ENCODE assay signal across 9 mouse cellular contexts in the genomic region with DNA sequence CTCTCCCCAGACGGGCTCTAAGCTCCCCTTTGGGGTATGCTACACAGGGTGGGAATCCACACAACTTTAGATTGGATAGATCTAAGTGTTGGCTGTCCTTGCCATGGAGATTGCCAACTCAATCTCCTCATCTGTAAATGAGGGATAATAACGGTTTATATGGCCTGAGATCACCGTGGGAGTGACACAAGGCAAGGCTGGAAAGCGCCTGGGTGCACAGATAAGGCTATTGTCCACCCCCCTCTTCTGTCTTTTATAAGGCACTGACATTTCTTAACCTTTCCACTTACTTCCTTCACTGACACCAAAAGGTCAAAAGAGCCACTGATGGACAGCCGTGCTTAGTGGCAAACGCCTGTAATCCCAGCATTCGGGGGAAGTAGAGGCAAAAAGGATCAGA. TPM values are rescaled to one million over a fixed set of nuclear protein-coding genes. Genes with fewer than 3 reads are reported as not detected.
DNase-seq lines count a peak whose midpoint lies in the region; ATAC-seq and TF ChIP-seq lines count a peak whose summit lies in the region.
"Had no signal": no experiment of that assay in that cellular context is flagged by ENCODE, and none has a peak within 500 bp of the region (broad histone marks: within the 10 kb centered on the region; RNA-seq: fewer than 3 reads in every experiment).

No protein-coding gene starts in this region.

- no peak for ATAC-seq in heart, embryonic 14.5 days (ENCODE audit: insufficient number of reproducible peaks, insufficient read depth, low FRiP score, low read depth)
- ATAC-seq in limb, embryonic 11.5 days (ENCODE audit: insufficient number of reproducible peaks, low FRiP score, low TSS enrichment, low read depth): no peak
- 0 out of 2 replicates have a peak, but pooled peaks have one; percentile 18 for ATAC-seq in monocyte, adult 5-6 weeks (replicated peaks; ENCODE audit: insufficient number of reproducible peaks, low FRiP score, low TSS enrichment, poor library complexity, severe bottlenecking)
- ATAC-seq in granulocyte monocyte progenitor cell, adult 5-6 weeks (replicated peaks; ENCODE audit: poor library complexity, severe bottlenecking): no peak

- no peak for DNase-seq in heart, postnatal 4 days
- no peak for DNase-seq in limb, embryonic 11.5 days (ENCODE audit: low spot score)
- no peak for DNase-seq in spleen, adult 12 weeks (ENCODE audit: low spot score)
- no peak for DNase-seq in spleen, postnatal 4 days (ENCODE audit: low spot score in 2 of 2)
- DNase-seq: layer of hippocampus, postnatal 36 days had no signal

- peaks cover 36% of the 10 kb centered on the region for H3K36me3 ChIP-seq in heart, embryonic 14.5 days (ENCODE audit: control insufficient read depth, insufficient read depth, low read length)
- H3K36me3 ChIP-seq in limb, embryonic 11.5 days (ENCODE audit: control insufficient read depth, insufficient read depth, low read length): peaks cover 2% of the 10 kb centered on the region; the same call in 1 of the 2 replicates

- H3K9me3 ChIP-seq in heart, embryonic 14.5 days (ENCODE audit: control insufficient read depth, low read length): no peaks in the 10 kb centered on the region
- no peaks in the 10 kb centered on the region for H3K9me3 ChIP-seq in limb, embryonic 11.5 days (ENCODE audit: control insufficient read depth, low read length)

- no peaks in the 10 kb centered on the region for H3K27me3 ChIP-seq in heart, embryonic 14.5 days (ENCODE audit: control insufficient read depth, insufficient read depth, low read length)
- no peaks in the 10 kb centered on the region for H3K27me3 ChIP-seq in limb, embryonic 11.5 days (ENCODE audit: control insufficient read depth, insufficient read depth, low read length)

- no peak overlapping the region for H3K27ac ChIP-seq in heart, embryonic 14.5 days (replicated peaks in 1 of 2; ENCODE audit: control insufficient read depth in 1 of 2, insufficient read depth in 1 of 2, low read depth in 2 of 2, low read length in 2 of 2)
- H3K27ac ChIP-seq in embryonic fibroblast, embryonic 13.5 days (ENCODE audit: insufficient read depth, low read length): no peak overlapping the region
- no peak overlapping the region for H3K27ac ChIP-seq in limb, embryonic 11.5 days (replicated peaks; ENCODE audit: low read depth, low read length)

- peaks cover 12 to 17% of the 10 kb centered on the region in 2 experiments for H3K4me1 ChIP-seq in heart, embryonic 14.5 days (ENCODE audit: control insufficient read depth in 2 of 2, insufficient read depth in 2 of 2, low read length in 2 of 2)
- no peaks in the 10 kb centered on the region; the same call in 1 of the 2 replicates for H3K4me1 ChIP-seq in embryonic fibroblast, embryonic 13.5 days (ENCODE audit: control insufficient read depth, insufficient read depth, low read length)
- 0 out of 2 replicates have a peak, but pooled peaks cover 3% of the 10 kb centered on the region for H3K4me1 ChIP-seq in limb, embryonic 11.5 days (ENCODE audit: control insufficient read depth, insufficient read depth, low read length)

- TF ChIP-seq CTCF in embryonic fibroblast, embryonic 13.5 days (IDR thresholded peaks at IDR 0.05; ENCODE audit: borderline replicate concordance, insufficient read depth, low read length): no peak

- peak overlapping the region; percentile 70 for H3K4me2 ChIP-seq in heart, embryonic 14.5 days (ENCODE audit: low read length)
- peak overlapping the region; percentile 60; the same call in 1 of the 2 replicates for H3K4me2 ChIP-seq in limb, embryonic 11.5 days (ENCODE audit: low read depth, severe bottlenecking)

- peak overlapping the region; percentile 72 to 97; a peak in 3 of 4 replicates for H3K4me3 ChIP-seq in heart, embryonic 14.5 days (ENCODE audit: control insufficient read depth in 1 of 2, insufficient read depth in 1 of 2, low read depth in 1 of 2, low read length in 2 of 2)
- H3K4me3 ChIP-seq in embryonic fibroblast, embryonic 13.5 days (ENCODE audit: insufficient read depth, low read length): peak overlapping the region; percentile 96
- peak overlapping the region; percentile 78; the same call in 1 of the 2 replicates for H3K4me3 ChIP-seq in limb, embryonic 11.5 days (ENCODE audit: low read depth, low read length)

- TF ChIP-seq POLR2A in embryonic fibroblast, embryonic 13.5 days (IDR thresholded peaks at IDR 0.05; ENCODE audit: low read depth, low read length): no peak

- no peak overlapping the region for H3K9ac ChIP-seq in heart, embryonic 14.5 days (ENCODE audit: low read length)
- H3K9ac ChIP-seq in limb, embryonic 11.5 days (ENCODE audit: low read length): no peak overlapping the region

- 52% methylated on average over 7 of the region's 7 CpGs for WGBS in heart, embryonic 14.5 days
- WGBS in limb, embryonic 11.5 days: 59% methylated on average over 7 of the region's 7 CpGs

RNA-seq across cellular contexts. Expression of gene Aldh18a1, which starts 1.4 kb away (rescaled TPM):
- 38.3 and 41.2 TPM in 2 replicates for polyA plus RNA-seq in heart, embryonic 14.5 days (2014; fragmentation: Nextera tagmentation; extraction: Ambion mirVana)
- 10 to 100 TPM; 23.5 to 30.4 TPM for total RNA-seq in heart, postnatal 4 days (2021)
- 118 and 166 TPM in 2 replicates for polyA plus RNA-seq in embryonic fibroblast, embryonic 13.5 days (2011; ENCODE audit: insufficient read length, low read depth, missing spikeins)
- polyA plus RNA-seq in limb, embryonic 11.5 days (2014; fragmentation: Nextera tagmentation; extraction: Ambion mirVana): 71.1 and 72.8 TPM in 2 replicates
- 14.1 to 26.9 TPM (median 21.1 TPM) in 3 replicates for total RNA-seq in monocyte, adult 5-6 weeks (2017)
- total RNA-seq in granulocyte monocyte progenitor cell, adult 5-6 weeks (2014; fragmentation: Nextera tagmentation): 34.7 and 35.8 TPM in 2 replicates
- total RNA-seq in granulocyte monocyte progenitor cell, adult 5-6 weeks (2017): 34.4 and 36.8 TPM in 2 replicates

RNA-seq across cellular contexts. Expression of gene Tctn3, which starts 25.1 kb away (rescaled TPM):
- 10.3 and 10.7 TPM in 2 replicates for polyA plus RNA-seq in heart, embryonic 14.5 days (2014; fragmentation: Nextera tagmentation; extraction: Ambion mirVana)
- total RNA-seq in heart, postnatal 4 days (2021): 1 to 10 TPM; 7.3 to 7.8 TPM
- 7.2 and 8.4 TPM in 2 replicates for polyA plus RNA-seq in embryonic fibroblast, embryonic 13.5 days (2011; ENCODE audit: insufficient read length, low read depth, missing spikeins)
- 10.6 and 11.0 TPM in 2 replicates for polyA plus RNA-seq in limb, embryonic 11.5 days (2014; fragmentation: Nextera tagmentation; extraction: Ambion mirVana)
- 1.8 to 11.2 TPM (median 4.2 TPM) in 3 replicates for total RNA-seq in monocyte, adult 5-6 weeks (2017)
- 6.6 and 9.2 TPM in 2 replicates for total RNA-seq in granulocyte monocyte progenitor cell, adult 5-6 weeks (2014; fragmentation: Nextera tagmentation)
- total RNA-seq in granulocyte monocyte progenitor cell, adult 5-6 weeks (2017): 3.5 and 4.0 TPM in 2 replicates

RNA-seq across cellular contexts. Expression of gene Entpd1, which starts 25.3 kb away (rescaled TPM):
- 11.6 and 13.4 TPM in 2 replicates for polyA plus RNA-seq in heart, embryonic 14.5 days (2014; fragmentation: Nextera tagmentation; extraction: Ambion mirVana)
- 10 to 100 TPM; 32.3 to 33.3 TPM for total RNA-seq in heart, postnatal 4 days (2021)
- 0.97 and 3.2 TPM in 2 replicates for polyA plus RNA-seq in embryonic fibroblast, embryonic 13.5 days (2011; ENCODE audit: insufficient read length, low read depth, missing spikeins)
- 3.7 and 3.9 TPM in 2 replicates for polyA plus RNA-seq in limb, embryonic 11.5 days (2014; fragmentation: Nextera tagmentation; extraction: Ambion mirVana)
- total RNA-seq in monocyte, adult 5-6 weeks (2017): 54.4 to 130 TPM (median 68.2 TPM) in 3 replicates
- total RNA-seq in granulocyte monocyte progenitor cell, adult 5-6 weeks (2014; fragmentation: Nextera tagmentation): 4.0 and 12.1 TPM in 2 replicates
- 12.8 and 15.0 TPM in 2 replicates for total RNA-seq in granulocyte monocyte progenitor cell, adult 5-6 weeks (2017)
